20 mouse cellular contexts compared by ENCODE assay signal in genomic region chr2:165277188-165277740, GRCm38 (mm10). TPM values are rescaled to one million over a fixed set of nuclear protein-coding genes. Genes with fewer than 3 reads are reported as not detected.
DNase-seq lines count a peak whose midpoint lies in the region; ATAC-seq and TF ChIP-seq lines count a peak whose summit lies in the region.
"Had no signal": no experiment of that assay in that cellular context is flagged by ENCODE, and none has a peak within 500 bp of the region (broad histone marks: within the 10 kb centered on the region; RNA-seq: fewer than 3 reads in every experiment).

No protein-coding gene starts in this region.

- no peaks in the 10 kb centered on the region for H3K9me3 ChIP-seq in kidney, embryonic 16.5 days (ENCODE audit: low read length)
- H3K9me3 ChIP-seq: embryonic facial prominence, embryonic 13.5 days; forebrain, embryonic 12.5 days; heart, embryonic 12.5 days; hindbrain, embryonic 10.5 days had no signal

- CTCF ChIA-PET in Patski (lab: Charles Lee) = interaction anchor here (0.6 to 3.1 kb wide), 4 partner anchors 10 to 341 kb away, joined by 3 to 11 read pairs (median 6); partner anchors contain the start of gene Slc35c2

- H3K79me2 ChIP-seq in heart, adult 2 months (replicated peaks; ENCODE audit: control insufficient read depth, insufficient read depth, low read length) = no peaks in the 10 kb centered on the region

- WGBS in kidney, embryonic 16.5 days = 83% methylated on average over 5 of the region's 5 CpGs
- 92% methylated on average over 5 of the region's 5 CpGs for WGBS in heart, adult 2 months

- POLR2A ChIA-PET in Patski (lab: Charles Lee) = no interaction called here

- peak; percentile 62 for DNase-seq in cerebellum, adult 11-12 months
- DNase-seq in cerebellum, adult 8-10 months = no peak
- peak; percentile 33 to 45 for DNase-seq in kidney, adult 8-10 months
- peak; percentile 12 for DNase-seq in left cerebral cortex, postnatal 4 days
- DNase-seq in left cerebral cortex, postnatal 25 days (ENCODE audit: low spot score in 2 of 2) = no peak
- DNase-seq in Patski (ENCODE audit: low read depth, low spot score) = no peak
- DNase-seq in heart, adult 2 months = no peak
- DNase-seq: adrenal gland, adult 2 months; adrenal gland, postnatal 25 days; cerebellum, adult 9-10 months; cerebellum, postnatal 36 days; forebrain, postnatal 0 days; gastrocnemius, postnatal 14 days had no signal

- H3K36me3 ChIP-seq in kidney, embryonic 16.5 days (ENCODE audit: insufficient read depth, low read length) = peaks cover 16% of the 10 kb centered on the region
- H3K36me3 ChIP-seq in heart, adult 2 months (ENCODE audit: control insufficient read depth, insufficient read depth, low read length) = no peaks in the 10 kb centered on the region

- H3K4me3 ChIP-seq in kidney, embryonic 16.5 days (ENCODE audit: low read length) = no peak overlapping the region
- no peak overlapping the region for H3K4me3 ChIP-seq in heart, adult 2 months
- H3K4me3 ChIP-seq: embryonic facial prominence, embryonic 13.5 days; forebrain, embryonic 12.5 days; heart, embryonic 12.5 days; hindbrain, embryonic 10.5 days had no signal

- TF ChIP-seq CTCF in Patski (IDR thresholded peaks at IDR 0.05) = no peak
- no peak for TF ChIP-seq CTCF in heart, adult 2 months (IDR thresholded peaks at IDR 0.05)

- no peak overlapping the region for H3K27ac ChIP-seq in kidney, embryonic 16.5 days (ENCODE audit: low read length)
- no peak overlapping the region for H3K27ac ChIP-seq in heart, adult 2 months
- H3K27ac ChIP-seq: embryonic facial prominence, embryonic 13.5 days; forebrain, embryonic 12.5 days; hindbrain, embryonic 10.5 days; hindbrain, embryonic 14.5 days had no signal

- no peak overlapping the region for H3K4me2 ChIP-seq in kidney, embryonic 16.5 days (replicated peaks; ENCODE audit: low read depth, low read length)
- H3K4me2 ChIP-seq: embryonic facial prominence, embryonic 13.5 days; forebrain, embryonic 12.5 days; heart, embryonic 12.5 days; hindbrain, embryonic 14.5 days had no signal

- intact Hi-C loops in left cerebral cortex, postnatal 4 days (cut with DNase I) = loop anchor here (2.0 kb wide), 1 partner anchor 202 kb away; no protein-coding TSS in a partner anchor
- intact Hi-C loops in left cerebral cortex, postnatal 25 days (cut with DNase I) = loop anchor here (2.0 to 5.0 kb wide), 2 partner anchors 42 to 315 kb away; partner anchors contain the start of genes Cdh22 and Slc12a5
- intact Hi-C loops in heart, adult 2 months (cut with DNase I) = loop anchor here (2.0 to 10.0 kb wide), 2 partner anchors 44 to 322 kb away; no protein-coding TSS in a partner anchor

- H3K4me1 ChIP-seq in kidney, embryonic 16.5 days (ENCODE audit: insufficient read depth, low read length) = peaks cover 13% of the 10 kb centered on the region
- H3K4me1 ChIP-seq in heart, adult 2 months (ENCODE audit: control insufficient read depth, insufficient read depth, low read length) = no peaks in the 10 kb centered on the region; the same call in 1 of the 2 replicates

- H3K27me3 ChIP-seq in kidney, embryonic 16.5 days (ENCODE audit: insufficient read depth, low read length) = 0 out of 2 replicates have a peak, but pooled peaks cover 4% of the 10 kb centered on the region
- H3K27me3 ChIP-seq in Patski = no peaks in the 10 kb centered on the region
- H3K27me3 ChIP-seq in heart, adult 2 months (ENCODE audit: control insufficient read depth, insufficient read depth, low read length) = no peaks in the 10 kb centered on the region
- H3K27me3 ChIP-seq: embryonic facial prominence, embryonic 13.5 days had no signal

- no peak overlapping the region for H3K9ac ChIP-seq in kidney, embryonic 16.5 days (replicated peaks; ENCODE audit: low read length)
- no peak overlapping the region for H3K9ac ChIP-seq in heart, adult 2 months (ENCODE audit: low read depth, low read length)
- H3K9ac ChIP-seq: embryonic facial prominence, embryonic 13.5 days; forebrain, embryonic 12.5 days; forebrain, postnatal 0 days; heart, embryonic 12.5 days; hindbrain, embryonic 14.5 days had no signal

- in situ Hi-C loops in Patski (cut with MboI; ENCODE audit: low pct_unique_long_range_greater_than_20kb) = no loop called here

- no peak for TF ChIP-seq EP300 in heart, adult 2 months (IDR thresholded peaks at IDR 0.05; ENCODE audit: insufficient read depth, low read depth, low read length)

- TF ChIP-seq POLR2A in heart, adult 2 months (IDR thresholded peaks at IDR 0.05; ENCODE audit: insufficient read depth, low read depth, low read length) = no peak

- no peak for ATAC-seq in kidney, embryonic 16.5 days (ENCODE audit: low FRiP score, low TSS enrichment)
- peak; percentile 12 for ATAC-seq in Patski
- ATAC-seq: forebrain, postnatal 0 days had no signal

RNA-seq across cellular contexts. Expression of gene Slc35c2, which starts 10.4 kb away (rescaled TPM):
- 62.4 and 62.8 TPM in 2 replicates for polyA plus RNA-seq in kidney, embryonic 16.5 days (2015; fragmentation: Nextera tagmentation; extraction: Ambion mirVana)
- 10 to 100 TPM; 36.4 to 37.1 TPM for total RNA-seq in left cerebral cortex, postnatal 4 days (2021)
- total RNA-seq in left cerebral cortex, postnatal 25 days (2021) = 10 to 100 TPM; 55.3 to 56.6 TPM
- polyA plus RNA-seq in Patski (2021) = 31.2 TPM
- total RNA-seq in heart, adult 2 months (2021) = 10 to 100 TPM; 15.9 to 18.1 TPM
- 43.6 and 46.4 TPM in 2 replicates for polyA plus RNA-seq in heart, adult 2 months (2012; rRNA removed)

RNA-seq across cellular contexts. Expression of gene Cdh22, which starts 42.6 kb away (rescaled TPM):
- 0.77 and 0.98 TPM in 2 replicates for polyA plus RNA-seq in kidney, embryonic 16.5 days (2015; fragmentation: Nextera tagmentation; extraction: Ambion mirVana)
- total RNA-seq in left cerebral cortex, postnatal 4 days (2021) = 10 to 100 TPM in 1 of 2 experiments, 1 to 10 TPM in 1; 8.3 to 12.3 TPM
- total RNA-seq in left cerebral cortex, postnatal 25 days (2021) = 10 to 100 TPM; 53.9 to 54.7 TPM
- not detected for polyA plus RNA-seq in Patski (2021)
- under 1 TPM; 0.50 to 0.65 TPM for total RNA-seq in heart, adult 2 months (2021)
- 0.76 and 1.0 TPM in 2 replicates for polyA plus RNA-seq in heart, adult 2 months (2012; rRNA removed)
- polyA plus RNA-seq: gonadal fat pad, adult 2 months; heart, embryonic 12.5 days had no signal

RNA-seq across cellular contexts. Expression of gene Elmo2, which starts 49.0 kb away (rescaled TPM):
- 88.4 and 93.7 TPM in 2 replicates for polyA plus RNA-seq in kidney, embryonic 16.5 days (2015; fragmentation: Nextera tagmentation; extraction: Ambion mirVana)
- 10 to 100 TPM; 79.3 to 80.6 TPM for total RNA-seq in left cerebral cortex, postnatal 4 days (2021)
- 100 to 1,000 TPM; 171 to 173 TPM for total RNA-seq in left cerebral cortex, postnatal 25 days (2021)
- polyA plus RNA-seq in Patski (2021) = 45.2 TPM
- total RNA-seq in heart, adult 2 months (2021) = 10 to 100 TPM; 13.9 to 14.8 TPM
- 36.3 and 39.0 TPM in 2 replicates for polyA plus RNA-seq in heart, adult 2 months (2012; rRNA removed)

Comparison
In these comparisons a context has a peak if more than half of its experiments do, and no peak if none do; other contexts are left out.
1. DNase-seq: peak in cerebellum, adult 11-12 months (single experiment), kidney, adult 8-10 months (2 of 2) and left cerebral cortex, postnatal 4 days (single experiment); none in cerebellum, adult 8-10 months (single experiment), left cerebral cortex, postnatal 25 days (0 of 2), Patski (single experiment) and heart, adult 2 months (0 of 2).
2. RNA of gene Cdh22, which starts 42.6 kb away (total RNA-seq): 53.9 to 54.7 TPM in left cerebral cortex, postnatal 25 days and 8.3 to 12.3 TPM in left cerebral cortex, postnatal 4 days; 0.50 to 0.65 TPM in heart, adult 2 months; every median in the first group is over 4 times any median in the second.
3. RNA of gene Elmo2, which starts 49.0 kb away (total RNA-seq): 171 to 173 TPM in left cerebral cortex, postnatal 25 days and 79.3 to 80.6 TPM in left cerebral cortex, postnatal 4 days; 13.9 to 14.8 TPM in heart, adult 2 months; every median in the first group is over 4 times any median in the second.